Mouse (Mus musculus): ENCODE results near the gene Nrf1. TPM values are rescaled to one million over a fixed set of nuclear protein-coding genes. Genes with fewer than 3 reads are reported as not detected.

The Nrf1 gene
- 10 to 100 TPM; 16.8 to 17.5 TPM for total RNA-seq (2021)
- long read RNA-seq, experiment 1, transcript Nrf1-207 (12 exons, 1,879 nt) = major isoform, 6 of 21 reads
- long read RNA-seq, experiment 1, transcript Nrf1-210 (12 exons, 3,295 nt) = major isoform, 6 of 21 reads
- long read RNA-seq, experiment 1, partial matches to known transcripts = 1 of 21 reads
- long read RNA-seq, experiment 1, other reads (novel, unspliced or antisense) = 4 of 21 reads
- long read RNA-seq, experiment 2, transcript Nrf1-210 (12 exons, 3,295 nt) = major isoform, 7 of 24 reads
- long read RNA-seq, experiment 2, transcript Nrf1-211 (12 exons, 3,584 nt) = major isoform, 7 of 24 reads
- long read RNA-seq, experiment 2, partial matches to known transcripts = 4 of 24 reads
- long read RNA-seq, experiment 2, other reads (novel, unspliced or antisense) = 6 of 24 reads

DNA sequence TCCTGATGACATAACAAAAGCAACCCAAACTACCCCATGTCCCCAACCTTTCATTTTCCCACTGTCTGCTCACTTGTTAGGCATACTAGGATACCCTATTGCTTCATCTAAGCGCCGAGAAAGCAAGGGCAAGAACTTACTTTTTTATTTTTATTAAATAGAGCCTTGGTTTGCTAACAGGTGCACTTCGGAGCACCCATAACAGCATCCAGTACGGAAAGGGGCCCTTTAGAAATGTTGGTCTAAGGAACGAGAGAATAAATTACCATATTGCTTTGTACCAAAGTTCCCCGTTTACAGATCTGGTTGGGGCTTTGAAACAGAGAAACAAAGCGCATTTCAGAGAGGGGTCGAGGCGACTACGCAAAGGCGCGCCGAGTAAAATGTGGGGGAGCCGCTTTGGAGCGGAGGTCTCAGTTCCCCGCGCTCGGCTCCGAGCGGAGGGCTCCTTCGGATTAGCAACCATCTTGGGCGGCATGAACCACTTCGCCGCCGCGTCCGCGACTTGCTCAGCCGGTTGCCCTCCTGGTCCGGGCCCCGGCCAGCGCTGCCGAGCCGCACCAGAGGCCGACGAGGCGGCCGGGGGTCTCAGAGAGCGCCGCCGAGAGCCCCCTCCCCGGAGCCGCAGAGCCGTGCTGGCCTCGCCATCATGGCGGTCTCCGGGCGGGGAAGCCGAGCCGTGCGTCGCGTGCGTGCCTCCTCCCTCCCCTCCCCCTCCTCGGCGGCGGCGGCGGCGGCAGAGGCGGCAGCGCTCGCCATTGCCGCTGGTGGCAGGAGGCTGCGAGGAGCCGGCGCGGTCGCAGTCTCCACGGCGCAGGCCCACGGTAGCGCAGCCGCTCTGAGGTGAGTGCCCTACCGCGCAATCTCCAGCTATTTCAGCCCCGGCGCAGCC lies at the start of gene Nrf1:
Gene Nrf1 (plus strand): TSS at position 718 of the 892 bp plus-strand sequence.
- intact Hi-C loops (cut with DNase I) = loop anchor here (5.0 kb wide), 2 partner anchors 60 to 130 kb away; partner anchors contain the start of gene Strip2
- DNase-seq = peak; percentile 96 to 97

DNA sequence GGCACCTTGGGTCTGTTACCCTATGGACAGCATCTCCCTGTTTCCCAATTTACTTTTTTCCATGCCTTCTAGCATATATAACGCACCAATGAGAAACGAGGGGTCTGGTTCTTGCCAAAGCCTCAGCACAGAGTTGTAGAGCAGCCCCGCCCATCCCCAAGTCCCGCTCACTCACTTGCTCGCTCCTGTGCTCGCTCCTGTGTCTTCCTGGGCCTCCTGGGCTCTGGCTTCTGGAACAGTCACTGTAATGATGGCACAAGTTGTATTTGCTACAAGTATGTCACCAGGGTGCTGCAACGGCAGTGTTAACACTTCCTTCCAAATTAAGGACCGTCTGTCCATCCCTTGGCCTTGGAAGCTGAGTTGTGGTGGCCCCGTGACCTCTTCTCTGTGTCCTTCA lies 49.6 kb upstream of the Nrf1 start:
- intact Hi-C loops (cut with DNase I) = no loop called here
- no peak for DNase-seq

DNA sequence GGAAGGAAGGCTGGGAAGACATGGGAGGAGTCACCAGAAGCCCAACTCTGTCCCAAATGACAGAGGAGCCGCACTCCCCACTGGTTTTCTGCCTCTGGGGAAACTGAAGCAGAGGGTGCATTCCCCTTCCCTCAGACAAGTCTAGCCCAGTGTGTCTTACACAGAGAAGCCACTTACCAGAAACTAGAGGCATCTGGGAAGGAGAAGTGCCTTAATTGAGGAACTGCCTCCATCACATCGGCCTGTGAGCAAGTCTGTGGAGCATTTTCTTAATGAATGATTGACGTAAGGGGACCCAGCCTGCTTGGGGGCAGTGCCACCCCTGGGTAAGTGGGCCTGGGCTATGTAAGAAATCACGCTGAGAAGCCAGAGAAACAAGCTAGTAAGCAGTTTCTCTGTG lies 49.0 kb upstream of the Nrf1 start:
- intact Hi-C loops (cut with DNase I) = no loop called here
- no peak for DNase-seq

DNA sequence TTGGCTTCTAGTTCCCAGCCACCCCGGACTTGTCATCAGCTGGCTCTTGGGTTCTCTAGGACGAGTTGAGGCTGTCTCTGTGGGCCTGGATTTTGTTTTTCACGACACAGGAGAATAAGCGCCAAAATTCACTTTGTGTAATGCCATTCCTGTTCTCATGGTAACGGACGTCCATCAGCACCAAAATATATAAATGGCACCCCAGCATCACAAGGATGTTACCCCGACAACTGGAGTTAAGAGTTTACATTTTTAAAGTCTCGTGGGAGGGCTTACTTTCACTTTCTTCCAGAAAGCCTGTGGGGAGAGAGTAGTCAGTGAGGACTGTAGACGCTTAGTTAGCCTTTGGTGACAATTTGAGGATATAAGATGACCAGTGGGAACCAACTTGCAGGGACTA lies 45.2 kb upstream of the Nrf1 start:
- intact Hi-C loops (cut with DNase I) = no loop called here
- no peak for DNase-seq

DNA sequence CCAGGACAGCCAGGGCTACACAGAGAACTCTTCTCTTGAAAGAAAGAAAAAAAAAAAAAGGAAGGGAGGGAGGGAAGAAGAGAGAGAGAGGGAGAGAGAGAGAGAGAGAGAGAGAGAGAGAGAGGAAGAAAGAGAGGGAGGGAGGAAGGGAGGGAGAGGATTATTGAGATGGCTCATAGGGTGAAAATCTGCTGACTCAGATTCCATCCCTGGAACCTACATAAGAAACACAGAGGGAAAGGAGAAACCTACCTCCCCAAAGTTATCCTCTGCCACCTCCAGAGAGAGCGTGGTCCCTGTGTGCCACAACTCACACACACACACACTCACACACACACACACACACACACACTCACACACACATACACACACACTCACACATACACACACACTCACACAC lies 41.9 kb upstream of the Nrf1 start:
- intact Hi-C loops (cut with DNase I) = no loop called here
- DNase-seq = no peak

DNA sequence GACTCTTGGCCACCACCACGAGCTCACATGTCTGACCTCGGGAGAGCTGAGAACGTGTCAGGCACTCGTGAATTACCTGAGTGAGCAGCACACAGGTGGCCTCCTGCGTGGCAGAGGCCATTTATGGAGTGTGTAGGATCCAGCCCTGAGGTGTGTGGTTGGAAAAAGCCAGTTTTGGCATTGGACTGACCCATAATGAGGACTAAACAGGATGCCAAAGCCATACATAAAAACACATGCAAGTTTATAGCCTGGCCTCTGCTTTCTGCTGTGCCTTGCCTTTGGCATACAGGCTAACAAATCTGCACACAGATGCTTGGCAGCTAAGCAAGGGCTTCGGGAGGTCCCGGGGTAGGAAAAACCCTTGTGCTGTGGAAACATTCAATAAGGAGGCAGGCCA lies 38.6 kb upstream of the Nrf1 start:
- DNase-seq = no peak
- intact Hi-C loops (cut with DNase I) = no loop called here

DNA sequence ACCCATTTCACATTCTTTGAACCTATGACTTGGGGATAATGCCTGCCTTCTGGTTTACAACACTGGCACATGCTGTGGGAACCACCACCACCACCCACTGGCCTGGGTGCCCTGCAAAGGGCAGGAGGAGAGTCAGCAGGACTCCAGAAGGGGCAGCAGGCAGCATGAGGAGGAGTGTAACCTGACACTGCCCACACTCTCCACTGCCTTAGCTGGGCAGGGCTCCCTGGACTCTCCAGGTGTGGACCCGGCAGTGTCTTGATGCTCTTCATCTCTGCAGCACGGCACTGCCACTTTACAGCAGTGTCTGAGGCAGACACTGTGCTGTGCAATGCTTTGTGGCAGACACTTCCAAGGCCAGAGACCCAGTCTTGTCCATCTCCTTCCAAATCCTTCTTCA lies 34.3 kb upstream of the Nrf1 start:
- DNase-seq = no peak
- intact Hi-C loops (cut with DNase I) = no loop called here

DNA sequence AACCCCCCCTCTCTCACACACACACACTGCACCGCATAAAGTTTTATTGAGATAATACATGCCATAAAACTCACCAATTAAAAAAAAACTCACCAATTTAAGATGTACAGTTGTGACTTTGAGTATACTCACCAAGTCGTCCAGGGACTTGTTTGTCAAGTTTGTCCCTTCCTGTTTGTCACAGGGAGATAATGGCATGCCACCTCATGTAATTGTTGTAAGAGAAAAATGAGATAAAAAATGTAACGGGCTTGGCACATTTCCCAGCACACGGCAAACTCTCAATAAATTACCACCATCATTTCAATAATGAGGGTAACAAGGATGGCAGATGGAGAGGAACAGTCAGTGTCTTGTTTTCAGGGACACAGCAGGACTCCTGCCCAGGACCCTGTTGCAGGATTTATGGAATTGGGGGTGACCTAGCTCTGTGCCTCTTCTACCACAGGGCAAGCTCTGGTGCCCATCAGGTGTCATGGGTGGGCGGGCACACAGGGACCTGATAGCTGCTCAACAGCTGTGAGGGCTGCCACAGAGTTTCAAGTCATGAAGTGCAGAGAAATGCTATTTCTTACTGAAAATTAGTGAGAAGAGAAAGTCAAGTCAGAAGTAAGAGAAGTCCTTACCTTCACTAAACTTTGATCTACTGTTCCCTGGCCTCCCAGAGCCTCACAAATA lies 33.5 kb upstream of the Nrf1 start:
- intact Hi-C loops (cut with DNase I) = no loop called here

DNA sequence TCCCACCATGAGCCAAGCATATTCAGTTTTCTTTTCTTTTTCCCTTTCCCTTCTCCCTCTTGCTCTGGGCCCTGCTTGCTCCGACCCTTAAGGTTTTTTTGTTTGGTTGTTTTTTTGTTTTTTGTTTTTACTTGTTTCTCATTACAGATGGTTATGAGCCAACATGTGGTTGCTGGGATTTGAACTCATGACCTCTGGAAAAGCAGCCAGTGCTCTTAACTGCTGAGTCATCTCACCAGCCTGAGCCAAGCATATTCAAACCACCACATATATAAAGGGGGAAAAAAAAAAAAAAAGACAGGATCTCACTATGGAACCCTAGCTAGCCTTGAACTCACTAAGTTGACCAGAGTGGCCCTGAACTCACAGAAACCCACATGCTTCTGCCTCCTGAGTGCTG lies 26.5 kb upstream of the Nrf1 start:
- intact Hi-C loops (cut with DNase I) = no loop called here
- DNase-seq = no peak

More for the DNA sequence above, 33.5 kb upstream of the Nrf1 start:
- no peak for DNase-seq

DNA sequence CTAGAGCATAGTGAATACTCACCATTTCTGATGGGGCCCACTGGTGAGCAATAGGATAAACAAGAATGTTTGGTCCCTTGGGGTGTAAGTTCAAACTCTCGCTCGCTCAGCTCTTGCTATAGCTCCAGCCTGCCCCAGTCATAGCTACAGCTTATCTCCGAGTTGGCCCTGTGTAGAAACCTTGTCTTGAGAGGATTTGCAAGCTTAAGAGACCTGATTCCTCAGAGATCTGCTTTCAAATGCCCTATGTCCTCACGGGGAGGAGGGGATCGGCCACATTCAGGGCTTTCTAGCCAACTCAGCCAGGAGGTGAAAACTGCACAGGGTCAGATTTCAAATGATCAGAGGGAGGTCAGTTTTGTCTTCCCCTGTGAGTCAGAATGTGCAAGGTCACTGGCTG lies 26.1 kb upstream of the Nrf1 start:
- intact Hi-C loops (cut with DNase I) = no loop called here
- DNase-seq = no peak

DNA sequence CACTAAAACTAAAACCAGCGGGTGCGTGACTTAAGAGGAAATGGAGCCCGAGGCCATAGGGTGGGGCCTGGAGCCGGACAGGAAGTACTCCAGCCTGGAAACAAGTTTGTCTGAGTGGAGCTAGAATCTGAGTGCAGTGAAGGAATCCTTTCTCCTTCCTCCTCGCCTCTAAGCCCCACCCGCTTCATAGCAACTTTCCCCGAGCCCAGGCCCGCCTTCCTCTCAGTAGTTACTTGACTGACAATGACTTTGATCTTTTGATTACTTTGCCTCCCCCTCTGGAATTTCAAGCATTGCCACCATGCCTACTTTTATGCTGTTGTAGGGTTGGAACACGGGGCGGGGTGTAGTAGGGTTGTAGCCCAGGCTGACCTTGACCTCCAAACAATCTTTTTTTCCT lies 21.0 kb upstream of the Nrf1 start:
- DNase-seq = peak; percentile 12 to 20
- intact Hi-C loops (cut with DNase I) = no loop called here

DNA sequence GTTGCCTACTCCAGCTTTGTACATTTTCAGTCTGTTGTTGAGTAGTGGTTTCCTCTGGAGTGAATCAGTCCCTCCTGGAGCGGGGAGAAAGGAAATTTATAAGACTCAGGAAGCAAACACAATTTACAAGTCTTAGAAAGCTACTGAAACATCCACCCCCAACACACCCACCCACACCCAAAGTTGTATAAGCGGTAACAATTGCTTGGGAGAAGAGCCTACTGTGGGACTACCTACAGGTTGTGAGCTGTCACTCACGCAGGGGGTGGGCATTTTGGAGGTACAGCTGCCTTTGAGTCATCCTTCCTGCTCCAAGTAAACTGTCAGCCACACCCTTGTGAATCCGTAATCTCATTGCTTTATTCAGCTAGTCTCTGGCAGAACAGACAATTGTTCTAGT lies 19.4 kb upstream of the Nrf1 start:
- DNase-seq = no peak
- intact Hi-C loops (cut with DNase I) = no loop called here

DNA sequence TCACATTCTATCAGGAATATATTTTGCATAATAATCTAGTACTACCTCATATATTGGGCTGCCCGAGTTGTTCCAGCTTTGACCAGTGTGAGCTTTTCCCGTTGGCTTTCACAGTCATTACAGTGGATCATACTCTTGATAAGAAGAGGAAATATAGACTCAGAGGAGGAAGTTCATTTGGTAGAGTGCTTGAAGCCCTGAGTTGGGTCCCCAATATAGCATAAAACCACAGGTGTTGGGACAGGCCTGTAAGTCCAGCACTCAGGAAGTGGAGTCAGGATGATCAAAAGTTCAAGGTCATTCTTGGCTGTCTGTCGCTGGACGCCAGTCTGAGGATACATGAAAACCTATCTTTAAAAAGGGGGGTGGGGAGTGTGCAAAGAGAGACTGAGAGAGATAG lies 12.7 kb upstream of the Nrf1 start:
- intact Hi-C loops (cut with DNase I) = no loop called here
- no peak for DNase-seq

DNA sequence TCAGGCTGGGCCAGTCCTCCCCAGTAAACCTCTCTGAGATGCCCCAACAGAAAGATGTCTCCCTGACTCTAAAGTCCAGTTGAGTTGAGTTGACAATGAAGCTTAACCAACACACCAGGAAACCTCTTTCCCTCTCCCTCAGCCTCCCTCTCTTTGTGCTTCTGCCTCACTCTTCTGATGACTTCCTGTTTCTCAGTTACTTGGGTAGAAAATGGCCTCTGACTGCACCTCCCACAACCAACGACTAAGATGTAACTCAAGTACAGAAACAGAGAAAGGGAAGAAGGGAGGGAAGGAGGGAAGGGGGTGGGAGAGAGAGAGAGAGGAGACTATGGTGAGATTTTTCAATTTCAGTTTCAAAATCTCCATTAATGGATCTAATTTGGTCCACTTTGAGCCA lies 6.3 kb upstream of the Nrf1 start:
- intact Hi-C loops (cut with DNase I) = no loop called here
- DNase-seq = no peak

DNA sequence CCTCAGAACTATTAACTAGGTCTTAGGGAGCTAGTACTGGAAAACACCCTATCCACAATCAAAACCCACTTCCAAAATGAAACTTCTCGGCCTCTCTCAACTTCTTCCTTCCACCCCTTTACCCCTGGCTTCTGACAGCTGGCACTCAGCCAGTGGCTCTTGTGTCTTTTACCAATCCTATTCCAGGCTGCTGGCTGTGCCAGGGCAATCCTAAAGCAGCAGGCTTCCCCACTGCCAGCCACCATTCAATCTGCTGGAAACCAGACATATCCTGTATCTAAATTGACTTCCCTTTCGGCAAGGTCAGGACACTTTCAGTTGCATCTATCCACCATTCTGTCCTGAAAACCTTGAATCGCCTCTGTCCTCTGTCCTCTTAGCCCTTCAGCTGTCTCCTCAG lies 5.3 kb upstream of the Nrf1 start:
- intact Hi-C loops (cut with DNase I) = no loop called here
- peak; percentile 12 to 25 for DNase-seq

DNA sequence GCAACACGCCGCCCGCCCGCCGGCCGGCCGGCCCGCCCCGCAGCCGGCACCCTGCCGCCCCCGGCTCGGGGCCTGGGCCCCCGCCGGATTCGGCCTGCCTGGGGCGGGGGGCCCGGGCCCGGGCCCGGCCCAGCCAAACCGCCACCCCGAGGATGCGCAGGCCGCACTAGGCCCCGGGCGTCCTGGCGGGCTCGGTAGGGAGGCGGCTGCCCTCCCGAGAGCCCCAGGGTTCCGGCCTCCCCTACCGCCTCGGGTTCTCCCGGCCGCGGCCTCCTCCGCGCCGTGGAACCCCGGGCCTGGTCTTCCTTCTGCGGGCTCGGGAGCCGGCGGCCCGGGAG lies 344 bp downstream of the Nrf1 start:
- intact Hi-C loops (cut with DNase I) = loop anchor here (5.0 kb wide), 2 partner anchors 61 to 131 kb away; partner anchors contain the start of gene Strip2
- no peak for DNase-seq

DNA sequence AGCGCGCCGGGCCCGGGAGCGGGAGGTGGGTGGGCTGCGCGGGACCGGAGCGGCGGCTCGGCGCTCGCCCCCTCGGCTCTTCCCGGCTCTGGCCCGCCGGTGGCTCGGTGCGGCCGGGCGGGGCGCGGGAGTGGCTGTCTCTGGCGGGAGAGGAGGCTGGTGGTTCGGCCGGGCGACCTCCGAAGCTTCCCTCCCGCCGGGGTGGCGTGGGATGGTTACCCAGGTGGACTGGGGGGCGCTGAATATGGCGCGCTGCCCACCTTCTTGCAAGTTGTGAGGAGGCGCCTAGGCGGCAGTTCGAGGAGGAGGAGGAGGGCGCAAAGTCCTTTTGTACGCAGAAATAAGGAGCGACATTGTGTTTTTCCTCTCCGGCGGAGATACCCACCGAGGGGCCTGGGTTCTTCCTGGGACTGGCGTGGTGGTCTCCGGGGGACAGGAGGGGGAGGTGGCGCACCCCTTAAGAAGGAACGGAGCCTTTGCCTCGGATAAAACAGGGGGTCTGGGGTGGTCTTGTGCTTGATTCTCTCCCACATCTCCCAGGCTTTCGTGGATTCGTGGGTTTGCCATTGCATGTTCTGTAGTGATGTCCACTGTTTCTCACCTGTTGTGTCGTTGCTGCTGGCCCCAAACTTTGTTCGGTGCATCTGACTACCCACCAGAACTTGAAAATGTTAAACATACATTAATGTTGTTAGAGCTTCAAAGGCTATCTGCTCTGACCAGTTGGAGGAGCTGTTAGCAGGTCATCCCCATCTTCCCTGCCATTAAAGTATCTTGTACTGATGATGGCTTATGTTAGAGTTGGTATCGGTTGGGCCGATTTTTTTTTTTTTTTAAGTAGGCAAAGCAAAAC lies 939 bp downstream of the Nrf1 start:
- intact Hi-C loops (cut with DNase I) = loop anchor here (5.0 kb wide), 2 partner anchors 61 to 131 kb away; partner anchors contain the start of gene Strip2

DNA sequence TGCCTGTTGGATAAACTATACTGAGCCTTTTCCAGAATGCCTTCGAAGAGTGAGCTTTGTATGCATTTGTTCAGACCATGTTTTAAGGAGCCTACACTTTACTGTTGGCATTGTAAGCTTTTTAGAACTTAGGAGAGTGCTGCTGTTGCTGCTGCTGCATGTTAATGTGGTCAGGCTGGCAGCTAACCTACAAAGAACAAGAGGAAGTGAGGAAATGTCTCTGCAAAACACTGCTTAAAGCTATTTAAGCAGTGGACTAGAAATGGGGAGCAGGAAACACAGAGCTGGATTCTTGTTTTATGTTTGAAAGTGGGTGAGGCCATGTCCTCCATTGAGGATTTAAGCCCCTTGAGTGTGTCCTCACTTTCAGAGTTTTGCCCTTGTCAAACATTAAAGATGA lies 5.3 kb downstream of the Nrf1 start:
- intact Hi-C loops (cut with DNase I) = no loop called here
- no peak for DNase-seq

More for the DNA sequence above, 939 bp downstream of the Nrf1 start:
- DNase-seq = peak; percentile 64 to 66

DNA sequence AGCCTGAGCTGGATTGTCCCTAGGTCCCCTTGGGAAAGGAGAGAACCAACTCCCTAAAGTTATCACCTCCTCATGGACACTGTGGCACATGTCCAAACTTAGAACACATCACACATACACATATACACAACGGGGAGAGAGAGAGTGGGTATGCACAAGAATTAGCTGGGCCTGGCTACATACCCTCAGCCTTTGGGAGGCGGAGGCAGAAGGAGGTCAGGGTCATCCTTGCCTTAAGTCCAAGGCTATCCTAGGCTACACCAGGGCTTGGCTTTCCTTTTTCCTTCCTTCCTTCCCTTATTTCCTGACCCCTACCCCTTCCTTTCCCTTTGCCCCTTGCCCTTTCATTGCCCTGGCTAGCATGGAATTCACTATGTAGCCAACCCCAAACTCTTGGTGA lies 14.8 kb downstream of the Nrf1 start:
- no peak for DNase-seq
- intact Hi-C loops (cut with DNase I) = no loop called here

DNA sequence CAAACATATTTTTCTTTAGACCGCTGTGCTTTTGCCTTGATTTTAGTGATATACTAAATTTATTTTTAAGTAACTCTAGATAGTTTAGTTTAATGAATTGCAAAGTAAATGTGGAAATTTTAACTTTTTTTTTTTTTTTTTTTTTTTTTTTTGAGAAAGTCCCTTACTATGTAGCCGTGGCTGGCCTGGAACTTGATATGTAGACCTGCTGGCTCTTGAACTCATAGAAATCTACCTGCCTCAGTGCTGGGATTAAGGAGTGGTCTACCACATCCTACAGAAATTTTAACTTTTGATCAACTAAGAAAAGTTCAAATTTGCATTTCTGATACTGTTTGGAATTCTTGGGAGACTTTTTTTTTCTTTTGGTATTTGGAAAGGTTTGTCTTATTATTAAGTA lies 17.6 kb downstream of the Nrf1 start:
- intact Hi-C loops (cut with DNase I) = no loop called here
- DNase-seq = no peak
